Mouse (Mus musculus) inflammation-experienced regulatory T-cells, adult 6 months (primary cell): ENCODE data around the gene Hist2h2ab. TPM values are rescaled to one million over a fixed set of nuclear protein-coding genes. Genes with fewer than 3 reads are reported as not detected.
A peak's percentile ranks its signal among the peaks of the same experiment; 100 is the strongest.
"Not testable (repeated sequence)": the region's sequence is repeated elsewhere in the genome, so short reads cannot be mapped to it uniquely, and the experiment has no call there.

Source experiments
- ATAC-seq: one replicate; pipeline ENCODE4 v1.8.0; 2017
- polyA plus RNA-seq, 3 experiments: library from polyadenylated mRNA; unstranded; fragments of 100-300 nt; shearing (Covaris generic); gene quantifications; one replicate each; pipeline ENCODE4 v1.2.1; 2017

The Hist2h2ab gene
- polyA plus RNA-seq: 1 to 10 TPM in 1 of 3 experiments, not detected in 2; 1.4 TPM

DNA sequence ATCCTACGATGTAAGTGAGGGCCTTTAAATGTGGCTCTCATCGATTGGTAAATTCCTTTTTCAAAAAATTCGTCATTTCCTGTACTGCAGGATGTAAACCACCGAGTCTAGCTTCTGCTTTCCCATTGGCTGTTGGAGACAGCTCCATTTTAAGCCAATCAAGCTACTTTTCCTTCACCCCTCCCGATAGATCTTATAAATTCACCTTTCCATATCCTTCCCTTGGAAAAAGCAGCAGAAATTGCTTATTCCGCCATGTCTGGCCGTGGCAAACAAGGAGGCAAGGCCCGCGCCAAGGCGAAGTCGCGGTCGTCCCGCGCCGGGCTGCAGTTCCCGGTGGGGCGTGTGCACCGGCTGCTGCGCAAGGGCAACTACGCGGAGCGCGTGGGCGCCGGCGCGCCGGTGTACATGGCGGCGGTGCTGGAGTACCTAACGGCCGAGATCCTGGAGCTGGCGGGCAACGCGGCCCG lies at the start of gene Hist2h2ab, which contains the start of gene Bola1:
TSS of gene Hist2h2ab (plus strand) at position 205 of the 470 bp plus-strand sequence.
TSS of gene Bola1 (minus strand) at position 49 of the 470 bp plus-strand sequence.
- ATAC-seq: peak; percentile 77

DNA sequence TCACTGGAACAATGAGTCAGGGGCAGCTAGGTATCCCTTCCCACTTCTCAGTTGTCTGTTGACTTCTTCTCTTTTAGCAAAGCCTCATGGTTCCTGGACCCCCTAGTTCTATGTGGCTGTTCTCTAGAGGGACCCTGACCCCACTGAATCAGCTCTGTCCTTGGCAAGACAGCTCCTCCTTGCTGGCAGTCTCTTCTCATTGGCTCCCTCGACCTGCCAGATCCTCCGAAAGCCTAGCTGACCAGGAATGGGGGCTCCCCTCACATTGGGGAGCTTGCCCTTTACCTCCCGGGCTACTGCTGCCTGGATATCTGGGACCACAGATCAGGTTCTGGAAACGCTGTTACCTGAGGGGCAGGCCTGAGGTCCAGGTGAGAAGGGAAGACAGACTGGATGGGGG lies 49.4 kb upstream of the Hist2h2ab start:
- no peak for ATAC-seq

DNA sequence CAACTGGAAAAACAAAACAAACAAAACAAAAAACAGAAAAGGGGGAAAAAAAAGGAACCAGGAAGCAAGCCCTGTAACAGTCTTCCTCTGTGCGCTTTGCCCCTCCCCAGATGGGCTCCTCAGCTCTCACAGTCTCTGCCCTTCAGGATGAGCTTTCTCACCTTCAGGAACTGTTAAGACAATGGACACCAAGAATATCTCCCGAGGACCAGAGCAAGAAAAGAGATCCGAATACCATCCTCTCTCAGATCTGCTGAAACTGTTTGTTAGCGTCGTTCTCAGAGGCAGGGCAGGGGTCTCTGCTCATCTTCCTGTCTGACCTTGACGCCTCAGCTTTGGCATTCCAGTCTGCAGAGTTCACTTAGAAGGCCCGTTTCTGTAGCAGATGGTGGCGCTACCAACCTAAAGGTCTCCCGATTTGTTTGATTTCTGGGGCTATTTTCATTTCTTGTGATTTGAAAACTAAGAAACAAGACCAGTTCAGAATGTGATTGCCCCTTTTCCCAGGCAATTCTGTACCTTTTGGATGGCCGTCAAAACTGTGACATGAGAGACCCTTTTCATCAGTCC lies 48.6 kb upstream of the Hist2h2ab start:
- ATAC-seq: no peak

DNA sequence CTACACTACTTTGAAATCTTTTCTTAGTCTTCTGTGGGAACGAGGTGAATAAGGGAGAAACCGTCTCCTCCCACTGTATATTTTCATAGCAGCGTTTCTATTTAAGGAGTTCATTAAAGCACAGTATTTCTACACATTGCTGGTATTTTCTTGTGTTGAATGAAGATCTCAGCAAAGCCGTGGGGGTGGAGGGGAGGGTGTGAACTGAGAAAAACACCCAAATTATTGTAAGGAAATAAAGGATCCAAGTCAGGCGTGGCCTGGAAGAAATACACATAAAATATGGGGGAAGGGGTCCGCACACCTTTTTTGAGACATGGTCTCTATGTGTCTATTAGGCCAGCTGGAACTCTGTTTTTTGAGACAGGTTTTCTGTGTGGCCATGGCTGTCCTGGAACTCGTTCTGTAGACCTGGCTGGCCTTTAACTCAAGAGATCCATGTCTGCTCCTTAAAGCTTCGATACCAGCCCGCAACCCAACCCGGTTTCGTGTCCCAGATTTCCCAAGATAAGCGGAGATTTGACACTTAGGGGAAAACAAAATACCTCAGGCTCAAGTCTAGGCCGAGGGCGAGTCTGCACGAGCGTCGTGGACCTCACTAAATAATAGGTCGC lies 48.0 kb upstream of the Hist2h2ab start:
- no peak for ATAC-seq

DNA sequence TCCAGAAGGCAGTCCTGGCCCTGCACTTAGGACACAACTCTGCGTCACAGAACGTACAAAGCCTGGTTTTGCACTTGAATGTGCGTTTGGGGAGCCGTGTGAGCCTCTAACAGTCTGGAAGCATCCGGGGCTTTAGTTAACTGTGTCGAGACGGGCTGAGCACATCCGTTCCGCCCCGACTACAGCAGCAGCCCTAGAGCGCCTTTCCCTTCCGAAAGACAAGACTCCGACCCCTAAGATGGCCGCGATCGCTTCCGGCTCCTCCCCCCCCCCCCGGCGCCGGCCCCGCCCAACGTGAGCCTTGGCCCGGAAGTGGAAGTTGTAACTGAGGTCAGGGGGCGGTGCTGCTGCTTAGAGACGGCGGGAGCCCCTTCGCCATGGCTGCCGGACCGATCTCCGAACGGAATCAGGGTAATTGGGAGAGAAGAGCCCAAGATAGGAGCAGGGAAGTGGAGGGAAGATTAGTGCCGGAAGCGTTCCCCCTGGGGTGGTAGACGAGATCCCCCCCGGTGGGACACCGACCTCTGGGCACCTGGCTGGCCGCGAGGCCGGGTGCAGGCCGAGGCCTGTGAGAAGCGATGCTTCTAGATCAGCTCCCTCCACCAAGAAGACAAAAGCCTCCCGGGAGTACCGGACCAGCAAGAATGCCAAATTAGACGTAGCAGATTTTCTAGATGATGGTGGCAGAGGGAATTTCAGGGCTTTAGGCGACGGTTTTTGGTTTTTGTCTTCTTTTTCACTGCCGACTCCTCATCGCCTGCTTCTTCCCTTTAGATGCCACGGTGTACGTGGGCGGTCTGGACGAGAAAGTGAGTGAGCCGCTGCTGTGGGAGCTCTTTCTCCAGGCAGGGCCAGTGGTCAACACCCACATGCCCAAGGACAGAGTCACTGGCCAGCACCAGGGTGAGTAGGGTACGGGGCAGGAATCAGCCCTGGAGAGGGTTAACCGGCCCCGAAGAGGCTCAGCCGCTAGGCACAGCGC lies 47.2 kb upstream of the Hist2h2ab start, which contains the start of gene Sf3b4:
TSS of gene Sf3b4 (plus strand) at position 136 of the 982 bp plus-strand sequence.
- peak; percentile 93 for ATAC-seq

DNA sequence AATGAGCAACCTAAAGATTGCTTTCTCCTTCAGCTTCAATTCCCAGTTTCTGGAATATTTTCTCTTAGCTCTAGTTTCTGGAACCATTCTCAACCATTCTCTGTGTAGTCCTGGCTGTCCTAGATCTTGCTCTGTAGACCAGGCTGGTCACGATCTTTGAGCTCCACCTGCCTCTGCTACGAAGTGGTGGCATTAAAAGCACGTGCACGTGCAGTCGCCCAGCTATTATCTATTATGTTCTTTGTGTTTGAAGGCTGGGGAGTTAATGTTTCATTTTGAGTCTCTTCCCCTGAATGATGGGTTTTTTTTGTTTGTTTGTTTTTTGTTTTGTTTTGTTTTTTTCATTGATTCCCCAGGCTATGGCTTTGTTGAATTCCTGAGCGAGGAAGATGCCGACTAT lies 46.5 kb upstream of the Hist2h2ab start:
- no peak for ATAC-seq

DNA sequence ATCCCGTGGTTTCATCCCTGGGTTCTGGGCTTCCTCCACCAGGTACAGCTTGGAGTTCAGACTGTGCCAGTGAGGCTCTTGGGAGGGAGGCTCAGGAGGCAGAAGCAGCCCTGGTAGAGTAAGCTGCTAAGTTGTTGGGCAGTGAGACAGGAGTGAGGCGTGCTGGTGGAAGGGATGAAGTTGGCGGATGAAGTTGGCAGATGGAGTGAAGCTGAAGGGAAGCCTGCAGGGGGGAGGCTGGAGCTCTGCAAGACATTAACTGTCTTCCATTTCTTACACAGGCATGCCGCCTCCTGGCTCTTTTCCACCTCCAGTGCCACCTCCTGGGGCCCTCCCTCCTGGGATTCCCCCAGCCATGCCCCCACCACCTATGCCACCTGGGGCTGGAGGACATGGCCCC lies 45.6 kb upstream of the Hist2h2ab start:
- ATAC-seq: not testable (repeated sequence)

DNA sequence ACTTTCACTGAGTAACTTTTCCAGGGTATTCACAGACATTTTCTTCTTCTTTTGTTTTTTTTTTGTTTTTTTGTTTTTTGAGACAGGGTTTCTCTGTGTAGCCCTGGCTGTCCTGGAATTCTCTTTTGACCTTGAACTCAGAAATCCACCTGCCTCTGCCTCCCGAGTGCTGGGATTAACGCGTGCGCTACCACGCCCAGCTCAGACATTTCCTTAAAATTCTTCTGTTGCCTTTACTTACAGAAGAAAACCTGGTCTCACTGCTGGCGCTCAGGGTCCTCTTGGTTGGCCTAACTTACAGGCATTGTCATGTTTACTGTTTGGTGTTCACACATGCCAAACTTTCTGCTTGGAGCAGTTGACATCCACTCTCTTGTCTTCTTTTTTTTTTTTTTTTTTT lies 44.4 kb upstream of the Hist2h2ab start:
- ATAC-seq: no peak

DNA sequence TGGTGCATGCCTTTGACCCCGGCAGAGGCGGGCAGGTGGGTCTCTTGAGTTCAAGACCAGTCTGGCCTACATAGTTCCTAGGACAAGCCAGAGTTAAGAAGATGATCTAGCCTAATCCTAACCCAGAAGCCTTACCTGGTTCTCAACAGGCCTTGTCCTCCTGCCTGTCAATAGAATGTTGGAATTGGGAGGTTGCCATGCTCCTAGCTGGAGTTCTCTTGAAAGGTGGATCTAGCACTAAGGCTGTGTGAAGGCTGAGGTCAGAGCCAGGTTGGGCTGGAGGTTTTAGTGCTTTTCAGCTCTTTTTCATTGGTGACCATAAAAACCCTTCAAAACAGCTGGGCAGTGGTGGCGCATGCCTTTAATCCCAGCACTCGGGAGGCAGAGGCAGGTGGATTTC lies 41.2 kb upstream of the Hist2h2ab start:
- no peak for ATAC-seq

DNA sequence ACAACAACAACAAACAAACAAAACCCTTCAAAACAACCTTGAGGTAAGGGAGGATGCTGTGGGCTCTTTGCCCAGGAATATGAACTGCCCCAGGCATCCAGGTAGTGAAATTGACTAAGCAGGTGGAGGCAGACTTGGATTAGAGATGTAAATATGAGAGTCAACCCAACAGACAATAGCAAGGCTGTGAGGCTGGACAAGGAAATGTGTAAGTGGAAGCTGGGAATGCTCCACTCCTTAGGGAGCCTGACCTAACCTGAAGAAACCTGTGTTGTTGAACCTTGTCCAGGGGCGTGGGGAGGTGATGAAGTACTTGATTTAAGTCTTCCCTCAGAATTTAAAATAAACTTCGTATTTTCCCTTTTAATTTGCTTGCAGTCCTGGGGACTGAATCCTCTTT lies 40.8 kb upstream of the Hist2h2ab start:
- no peak for ATAC-seq

DNA sequence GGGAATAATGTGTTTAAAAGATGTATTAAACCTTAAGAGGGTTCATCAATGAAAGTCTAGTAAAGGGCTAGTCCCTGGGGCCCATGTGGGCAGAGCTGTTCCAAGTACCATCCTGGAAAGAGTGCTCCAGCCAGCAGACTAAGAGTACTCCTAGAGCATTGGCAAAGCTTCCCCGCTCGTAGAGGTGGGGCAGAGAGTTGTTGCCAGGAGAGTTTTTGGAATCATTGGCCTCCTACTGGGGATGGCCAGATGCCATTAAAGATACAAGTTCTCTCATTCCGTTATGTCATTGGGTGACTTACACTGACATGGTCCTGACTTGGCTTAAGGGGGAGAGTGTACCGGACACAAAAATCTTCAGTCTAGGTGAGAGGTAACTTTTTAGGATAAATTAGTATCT lies 40.1 kb upstream of the Hist2h2ab start:
- no peak for ATAC-seq

DNA sequence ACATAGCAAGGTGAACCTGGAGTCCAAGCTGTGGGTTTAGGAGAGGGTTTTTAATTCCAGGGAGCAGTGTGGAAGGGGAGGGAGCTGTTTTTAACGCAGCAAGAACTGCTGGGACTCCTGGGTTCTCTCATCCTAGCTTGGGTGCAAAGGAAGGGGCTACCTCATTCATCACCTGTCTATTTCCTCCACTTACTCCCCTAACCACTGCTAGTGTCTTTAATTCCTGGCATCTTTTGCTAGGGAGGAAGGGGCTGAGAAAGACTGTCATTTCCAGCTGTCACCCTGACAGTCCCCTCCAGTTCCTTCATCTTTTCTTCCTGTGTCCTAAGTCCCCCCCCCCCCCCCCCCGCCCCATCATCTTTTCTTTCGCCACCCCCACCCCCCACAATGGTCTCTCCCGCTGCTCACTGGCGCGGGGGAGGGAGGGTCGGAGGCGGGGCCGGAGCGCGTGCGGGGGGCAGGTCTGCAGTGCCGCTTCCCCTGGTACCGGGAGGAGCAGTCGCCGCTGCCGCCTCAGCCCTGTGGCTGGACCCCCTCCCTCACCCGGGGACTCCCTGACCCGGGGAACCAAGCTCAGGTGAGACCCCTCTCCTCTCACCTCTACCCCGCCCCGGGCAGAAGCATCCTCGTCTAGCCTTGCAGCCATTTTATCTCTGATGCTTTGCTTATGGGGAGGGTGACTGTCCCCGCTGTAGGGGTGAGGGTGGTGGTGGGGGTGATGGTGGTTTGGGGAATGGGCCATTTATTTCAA lies 38.8 kb upstream of the Hist2h2ab start, which contains the start of gene Sv2a:
TSS of gene Sv2a (plus strand) at position 425 of the 751 bp plus-strand sequence.
- peak; percentile 70 for ATAC-seq

DNA sequence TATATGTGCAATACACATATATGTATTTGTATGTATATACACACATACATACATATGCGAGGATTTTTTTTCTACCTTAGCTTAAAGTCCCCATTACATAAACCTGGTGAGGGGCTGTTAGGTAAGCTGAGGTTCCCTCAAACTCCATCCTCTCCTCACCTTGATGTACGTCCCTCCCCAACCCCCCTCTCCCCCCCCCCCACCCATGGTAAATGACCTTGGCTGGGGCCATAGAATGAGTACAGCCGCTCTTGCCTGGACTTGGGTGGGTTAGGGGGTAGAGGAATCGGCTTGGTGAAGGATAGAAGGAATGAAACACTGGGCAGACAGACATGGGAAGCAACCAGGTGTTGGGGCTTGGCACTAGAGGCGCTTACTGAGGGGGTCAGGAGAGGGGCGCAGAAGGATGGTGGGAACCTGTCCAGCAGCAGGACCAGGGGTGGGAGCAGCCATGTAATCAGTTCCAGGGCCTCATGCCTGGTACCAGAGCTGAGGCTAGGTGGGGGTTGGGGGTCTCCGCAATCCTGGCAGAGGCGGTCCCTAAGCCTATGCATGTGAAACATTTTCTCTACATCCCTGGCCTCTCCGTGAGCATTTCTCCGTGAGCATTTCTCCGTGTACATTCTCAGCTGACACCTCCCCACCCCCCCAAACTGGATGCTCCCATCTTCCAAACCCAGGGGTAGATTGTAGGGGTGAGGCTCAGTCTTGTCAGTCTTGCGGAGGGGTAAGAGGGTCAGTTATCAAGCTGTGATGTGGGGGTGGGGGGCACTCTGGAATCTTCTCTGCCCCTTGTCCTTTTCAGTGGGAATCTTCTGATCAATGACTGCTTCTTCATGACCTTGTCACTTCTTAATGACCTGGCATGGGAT lies 37.9 kb upstream of the Hist2h2ab start:
- ATAC-seq: no peak

DNA sequence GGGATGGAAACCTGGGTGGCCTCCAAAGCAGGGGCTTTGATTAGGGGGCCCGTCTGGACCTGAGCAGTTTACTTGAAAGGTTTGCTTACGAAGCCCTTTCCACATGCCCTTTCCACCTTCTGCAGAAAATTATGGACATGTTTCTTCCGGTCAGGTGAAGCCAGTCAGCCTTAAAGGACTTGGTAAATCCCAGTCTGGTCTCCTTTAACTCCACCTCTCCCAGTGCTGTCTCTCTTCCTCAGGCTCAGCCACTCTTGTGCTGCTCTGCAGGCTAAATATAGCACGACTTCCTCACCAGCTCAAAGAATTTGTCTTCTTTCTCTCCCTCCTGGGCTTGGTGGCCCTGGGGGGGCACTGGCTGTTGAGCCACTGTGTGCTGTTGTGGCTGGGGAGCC lies 37.3 kb upstream of the Hist2h2ab start:
- ATAC-seq: no peak

DNA sequence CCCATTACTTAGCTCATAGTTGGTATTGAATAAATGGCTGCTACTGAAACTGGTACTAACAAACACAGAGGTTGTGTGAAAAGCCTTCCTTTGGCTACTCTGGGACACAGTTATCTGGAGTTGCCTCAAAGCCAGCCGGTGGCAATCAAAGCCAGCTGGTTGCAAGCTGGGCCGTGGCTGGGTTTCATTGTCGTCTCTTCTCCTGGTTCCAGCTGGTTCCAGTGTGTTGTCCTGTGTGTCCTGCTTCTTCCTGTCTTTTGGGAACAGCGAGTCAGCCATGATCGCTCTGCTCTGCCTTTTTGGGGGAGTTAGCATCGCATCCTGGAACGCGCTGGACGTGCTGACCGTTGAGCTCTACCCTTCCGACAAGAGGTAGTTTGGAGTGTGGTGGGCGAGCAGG lies 26.7 kb upstream of the Hist2h2ab start:
- ATAC-seq: no peak

DNA sequence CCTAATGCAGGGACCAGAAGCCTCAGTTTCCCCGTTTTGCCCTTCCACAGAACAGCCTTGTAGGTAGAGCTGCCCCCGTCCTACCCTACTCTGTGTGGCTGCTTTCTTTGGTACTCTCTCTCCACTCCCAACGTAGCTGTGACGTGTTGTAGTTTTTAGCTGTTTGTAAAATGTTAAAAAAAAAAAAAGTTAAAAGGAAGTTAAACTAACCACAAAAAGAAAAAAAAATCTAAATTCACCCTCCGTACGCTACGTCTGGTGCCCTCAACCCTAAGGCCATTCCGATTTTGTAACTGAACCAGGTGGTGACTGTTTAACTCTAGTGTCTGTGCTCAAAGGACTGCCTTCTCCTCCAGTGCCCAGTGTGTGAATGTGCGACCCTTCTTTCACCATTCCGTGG lies 24.7 kb upstream of the Hist2h2ab start:
- ATAC-seq: no peak

DNA sequence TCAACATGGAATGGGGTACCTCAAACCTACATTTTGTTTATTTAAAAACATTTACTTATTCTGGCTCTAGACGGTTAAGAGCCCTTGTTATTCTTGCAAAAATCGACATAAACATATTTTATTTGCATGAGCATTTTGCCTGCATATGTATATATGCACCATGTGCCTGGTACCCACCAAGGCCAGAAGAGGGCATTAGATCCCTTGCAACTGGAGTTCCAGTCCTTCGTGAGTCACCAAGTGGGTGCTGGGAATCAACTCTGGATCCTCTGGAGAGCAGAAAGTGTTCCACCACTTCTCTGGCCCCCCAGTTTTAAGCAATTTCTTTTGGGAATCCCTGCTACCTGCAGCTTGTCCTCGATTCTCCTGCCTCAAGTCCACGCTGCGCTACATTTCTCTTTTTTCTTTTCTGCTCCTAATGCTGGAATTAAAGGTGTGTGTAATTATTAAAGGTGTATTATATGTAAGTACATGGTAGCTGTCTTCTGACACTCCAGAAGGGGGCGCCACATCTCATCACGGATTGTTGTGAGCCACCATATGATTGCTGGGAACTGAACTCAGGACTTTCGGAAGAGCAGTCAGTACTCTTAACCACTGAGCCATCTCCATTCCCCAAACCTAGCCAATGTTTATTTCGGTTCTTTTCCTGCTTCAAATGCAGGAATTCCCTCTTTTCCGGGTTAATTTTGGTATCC lies 23.9 kb upstream of the Hist2h2ab start:
- ATAC-seq: no peak

DNA sequence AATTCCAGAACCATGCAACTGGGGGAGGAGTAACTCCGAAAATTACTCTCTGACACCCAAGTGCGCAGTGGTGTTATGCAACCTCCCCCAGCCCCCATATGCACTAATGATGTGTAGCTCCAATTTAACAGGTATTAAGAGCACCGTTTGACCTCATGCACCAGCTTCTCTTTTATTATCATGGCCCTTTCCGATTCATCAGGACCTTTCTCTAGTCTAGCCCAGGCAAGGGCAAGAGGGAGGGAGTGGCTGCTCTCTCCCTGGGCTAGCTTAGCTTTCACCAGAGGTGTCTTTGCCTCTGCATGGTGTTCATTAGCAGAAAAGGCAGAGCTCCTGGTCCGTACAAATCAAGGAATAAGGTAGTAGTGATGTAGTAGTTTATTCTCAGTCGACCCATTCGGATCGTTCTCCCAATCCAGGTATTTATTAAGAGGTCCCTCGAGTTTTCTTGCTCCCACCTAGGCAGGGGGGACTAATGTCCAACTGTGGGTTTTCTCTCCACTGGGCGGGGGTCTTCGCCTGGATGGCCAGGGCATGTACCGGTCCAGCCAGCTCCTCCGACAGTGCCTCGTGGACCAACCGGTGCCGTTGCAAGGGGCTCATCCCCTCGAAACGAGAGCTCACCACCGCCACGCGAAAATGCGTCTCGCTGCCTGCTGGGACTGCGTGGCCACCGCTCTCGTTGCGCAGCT lies 23.1 kb upstream of the Hist2h2ab start:
- ATAC-seq: no peak

DNA sequence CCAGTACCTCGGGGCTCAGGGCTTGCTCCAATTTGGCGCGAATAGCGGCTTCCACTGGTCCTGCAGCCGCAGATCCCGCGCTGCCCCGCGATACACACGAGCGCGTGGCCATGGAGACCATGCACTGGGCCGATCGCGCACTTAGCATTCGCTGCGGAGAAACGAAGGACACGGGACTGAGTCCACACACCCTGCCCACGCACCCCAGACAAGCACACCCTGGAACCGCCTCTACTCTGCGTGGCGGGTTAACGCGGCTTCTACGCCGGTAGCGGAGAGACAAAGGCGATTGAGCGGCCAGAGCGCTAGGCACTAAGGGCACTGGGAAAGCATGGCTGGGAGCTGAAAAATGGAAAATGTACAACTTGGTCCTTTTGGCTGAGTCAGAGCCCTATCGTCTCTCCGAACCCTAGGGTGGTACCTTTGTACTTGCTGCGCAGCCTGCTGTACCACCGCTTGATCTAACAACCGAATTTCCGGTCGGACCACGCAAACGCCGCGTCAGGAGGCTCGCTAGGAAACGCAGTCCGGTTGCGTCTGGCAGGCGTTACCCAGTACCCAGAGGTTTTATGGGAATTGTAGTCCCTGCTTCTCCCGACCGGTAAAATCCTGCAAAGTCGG lies 22.4 kb upstream of the Hist2h2ab start:
- ATAC-seq: peak; percentile 85

DNA sequence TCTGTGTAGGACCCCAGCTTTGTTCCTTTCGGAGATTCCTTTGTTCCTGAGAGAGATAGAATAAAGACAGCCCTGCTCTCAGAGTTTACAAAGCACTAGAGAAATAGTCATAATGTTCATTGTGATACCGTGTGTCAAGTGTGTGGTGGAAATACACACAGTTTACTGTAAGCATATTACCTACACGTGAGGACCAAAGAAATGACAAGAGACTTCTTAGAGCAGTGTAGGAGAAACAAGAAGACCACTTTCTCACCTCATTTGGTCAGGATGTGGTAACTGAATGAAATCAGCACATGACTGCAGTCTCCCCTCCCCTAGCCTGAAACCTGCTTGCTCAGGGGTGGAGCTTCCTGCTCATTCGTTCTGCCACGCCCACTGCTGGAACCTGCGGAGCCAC lies 21.5 kb upstream of the Hist2h2ab start:
- peak; percentile 86 for ATAC-seq
